Mouse (Mus musculus) c-Kit-negative CD71-positive TER-119-positive erythroid progenitor cells, embryonic 14.5 days (primary cell): ENCODE results near the gene Iscu.
"Not testable (repeated sequence)": the region's sequence is repeated elsewhere in the genome, so short reads cannot be mapped to it uniquely, and the experiment has no call there.

Experiments
- DNase-seq: peaks from one replicate; pipeline ENCODE4 v3.0.0-alpha.2; 2013; ENCODE audit warnings: low read depth, low spot score

Gene Iscu

DNA sequence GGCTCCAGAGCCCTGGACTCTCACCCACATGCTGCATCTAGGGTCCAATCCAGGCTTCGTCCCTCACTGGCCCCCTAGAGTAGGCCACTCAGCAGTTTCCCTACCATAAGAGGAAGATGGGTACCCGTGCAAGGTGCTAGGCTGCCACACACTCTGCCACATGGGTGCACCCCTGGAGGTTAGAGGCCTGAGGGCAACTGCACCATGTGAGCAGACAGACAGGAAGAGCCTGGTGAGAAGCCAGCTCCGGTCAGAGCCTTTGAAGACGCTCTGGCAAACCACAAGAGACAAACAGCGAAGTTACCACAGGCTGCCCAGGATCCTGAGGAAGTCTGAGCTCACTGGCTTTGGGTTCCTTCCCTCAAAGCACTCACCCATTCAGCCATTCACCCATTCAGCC lies 14.4 kb downstream of the Iscu start:
- no peak for DNase-seq

DNA sequence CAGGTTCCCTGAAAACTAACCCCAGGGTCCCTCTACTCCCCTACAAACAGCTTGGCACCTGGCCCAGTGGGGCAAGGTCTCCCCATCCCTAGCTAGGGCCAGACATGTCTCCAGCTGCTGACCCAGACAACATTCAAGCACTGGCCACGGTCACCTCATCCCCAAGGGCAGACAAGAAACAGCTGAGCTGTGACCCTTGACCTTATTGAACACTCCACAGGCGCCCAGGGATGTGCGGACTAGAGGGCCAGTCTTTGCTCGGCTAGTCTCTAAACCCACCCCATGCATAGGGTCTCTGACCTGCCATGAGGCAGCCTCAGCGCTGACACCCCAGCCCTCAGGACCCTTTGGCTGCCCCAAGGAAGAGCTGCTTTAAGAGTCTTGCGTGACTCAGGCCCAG lies 16.1 kb downstream of the Iscu start:
- no peak for DNase-seq

DNA sequence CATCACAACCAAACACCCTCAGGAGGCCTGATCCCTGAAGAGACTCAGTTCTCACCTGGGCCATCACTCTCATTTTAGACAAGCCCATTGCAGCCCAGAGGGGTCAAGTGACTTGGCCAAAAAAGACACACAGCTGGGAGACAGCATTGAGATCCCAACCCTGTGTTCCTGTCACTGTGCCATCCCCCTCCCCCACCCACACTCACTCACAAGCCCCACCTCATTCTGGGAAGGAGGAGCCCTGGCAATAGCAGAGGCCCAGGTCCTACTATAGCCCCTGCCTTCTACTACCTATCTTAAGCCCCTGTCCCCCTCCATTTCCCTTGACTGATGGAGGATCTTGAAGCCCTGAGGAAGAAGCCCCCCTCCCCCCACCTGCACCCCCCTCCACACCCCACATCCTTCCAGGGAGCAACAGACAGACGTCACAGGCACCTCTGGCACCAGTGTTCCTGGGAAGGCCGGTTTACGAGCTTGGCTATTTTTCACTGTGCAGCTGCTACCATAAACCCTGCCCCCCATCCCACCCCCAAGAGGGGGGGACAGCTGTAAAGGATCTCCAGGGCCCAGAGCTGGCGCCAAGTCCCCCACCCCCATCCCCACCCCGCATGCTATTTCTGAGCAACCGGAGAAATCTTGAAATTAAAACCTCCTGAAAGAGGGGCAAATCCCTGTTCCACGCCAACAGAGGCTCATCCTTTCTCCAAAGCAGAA lies 16.7 kb downstream of the Iscu start:
- no peak for DNase-seq

DNA sequence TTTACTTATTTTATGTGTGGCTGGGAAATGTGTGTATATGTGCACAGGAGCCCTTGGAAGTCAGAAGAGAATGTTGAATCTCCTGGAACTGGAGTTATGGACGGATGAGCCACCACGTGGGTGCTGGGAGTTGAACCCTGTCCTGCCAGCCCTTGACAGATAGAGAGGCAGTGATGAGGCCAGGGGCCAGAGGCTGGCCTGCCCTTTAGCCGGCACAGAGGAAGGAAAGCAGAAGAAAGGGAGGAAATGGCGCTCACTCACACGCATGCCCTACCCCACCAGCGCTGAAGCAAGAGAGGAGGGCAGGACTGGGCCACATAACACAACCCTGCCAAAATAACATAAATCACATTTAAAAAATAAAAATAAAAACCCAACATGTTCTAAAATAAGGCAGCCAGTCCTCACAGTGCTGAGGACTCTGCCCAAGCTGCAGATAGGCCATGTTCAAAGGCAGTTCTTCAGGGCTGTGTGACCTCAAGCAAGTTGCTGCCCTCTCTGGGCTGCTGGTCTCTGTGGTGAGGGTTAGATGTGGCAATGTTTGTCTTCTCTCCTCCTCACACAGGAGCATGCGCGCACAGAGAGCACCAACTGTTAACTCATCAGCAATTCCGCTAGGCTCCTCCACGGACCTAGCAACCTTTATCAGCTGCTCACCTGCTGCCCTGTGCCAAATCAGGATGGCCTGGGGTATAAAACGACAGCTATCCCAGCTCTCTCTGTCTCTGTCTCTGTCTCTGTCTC lies 18.1 kb downstream of the Iscu start:
- DNase-seq, result no peak

DNA sequence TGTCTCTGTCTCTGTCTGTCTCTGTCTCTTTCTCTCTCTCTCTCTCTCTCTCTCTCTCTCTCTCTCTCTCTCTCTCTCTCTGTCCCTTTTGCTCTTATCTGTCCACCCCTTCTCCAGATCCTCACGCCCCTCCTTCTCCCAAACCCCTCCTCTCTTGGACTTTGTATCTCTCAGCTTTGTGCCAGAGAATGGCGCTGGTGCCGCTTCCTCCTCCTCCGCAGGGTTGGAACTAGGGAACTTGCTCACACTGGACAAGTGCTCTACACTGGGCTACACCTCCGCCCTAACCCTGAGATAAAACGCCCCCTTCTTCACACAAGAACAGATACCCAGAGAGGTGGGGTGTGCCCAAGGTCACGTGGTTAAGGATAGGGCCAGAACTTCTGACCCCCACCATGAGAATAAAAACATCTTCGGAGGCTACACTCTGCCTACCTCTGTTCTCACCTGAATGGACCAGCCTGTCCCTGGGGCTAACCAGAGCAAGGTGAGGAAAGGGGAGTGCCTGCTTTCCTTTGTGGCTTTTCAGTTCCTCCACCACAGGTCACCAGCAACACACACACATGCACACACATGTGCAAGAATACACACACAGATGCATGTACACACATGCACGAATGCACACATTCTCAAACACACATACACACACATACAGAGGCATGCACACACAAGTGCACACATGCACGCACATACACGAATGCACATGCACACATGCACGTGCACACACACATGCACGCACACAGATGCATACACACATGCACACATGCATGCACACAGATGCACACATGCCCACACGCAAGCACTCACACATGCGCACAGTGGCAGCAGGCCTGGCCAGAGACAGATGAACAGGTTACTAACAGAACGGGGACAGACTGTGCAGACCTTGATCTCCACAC lies 18.9 kb downstream of the Iscu start:
- DNase-seq, result no peak

DNA sequence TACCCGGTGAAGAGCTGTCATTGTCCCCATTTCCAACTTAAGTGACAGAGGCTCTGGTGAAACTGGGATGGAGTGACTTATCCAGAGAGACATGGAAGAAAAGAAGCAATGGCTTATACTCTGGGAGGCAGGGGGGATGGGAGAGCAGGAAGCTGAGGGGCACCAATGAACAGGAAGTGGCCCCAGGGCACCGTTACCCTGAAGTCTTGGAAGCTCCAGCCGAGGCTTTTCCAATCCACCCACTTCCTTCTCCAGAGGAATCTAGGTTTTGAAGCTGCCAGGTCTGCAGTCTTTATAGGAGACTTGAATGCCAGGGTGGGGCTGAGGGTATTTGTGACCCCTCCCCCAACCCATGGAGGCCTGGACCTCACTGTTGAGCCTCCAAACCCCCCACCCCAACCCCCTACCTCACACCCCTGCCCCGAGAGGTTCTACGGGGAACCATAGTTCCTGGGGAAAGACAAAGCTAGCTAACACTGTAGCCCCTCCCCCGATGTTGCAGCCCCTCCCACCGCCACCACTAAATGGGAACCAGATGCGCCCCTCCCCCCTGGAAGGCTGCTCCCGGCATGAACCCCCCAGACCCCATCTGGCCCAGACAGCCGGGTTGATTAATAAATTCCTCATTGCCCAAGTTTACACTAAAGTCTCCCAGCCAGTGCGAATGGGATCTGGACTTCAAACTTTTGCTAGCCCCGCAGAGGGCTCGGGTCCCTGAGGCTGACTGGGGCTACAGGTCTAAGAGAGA lies 24.0 kb downstream of the Iscu start:
- no peak for DNase-seq

DNA sequence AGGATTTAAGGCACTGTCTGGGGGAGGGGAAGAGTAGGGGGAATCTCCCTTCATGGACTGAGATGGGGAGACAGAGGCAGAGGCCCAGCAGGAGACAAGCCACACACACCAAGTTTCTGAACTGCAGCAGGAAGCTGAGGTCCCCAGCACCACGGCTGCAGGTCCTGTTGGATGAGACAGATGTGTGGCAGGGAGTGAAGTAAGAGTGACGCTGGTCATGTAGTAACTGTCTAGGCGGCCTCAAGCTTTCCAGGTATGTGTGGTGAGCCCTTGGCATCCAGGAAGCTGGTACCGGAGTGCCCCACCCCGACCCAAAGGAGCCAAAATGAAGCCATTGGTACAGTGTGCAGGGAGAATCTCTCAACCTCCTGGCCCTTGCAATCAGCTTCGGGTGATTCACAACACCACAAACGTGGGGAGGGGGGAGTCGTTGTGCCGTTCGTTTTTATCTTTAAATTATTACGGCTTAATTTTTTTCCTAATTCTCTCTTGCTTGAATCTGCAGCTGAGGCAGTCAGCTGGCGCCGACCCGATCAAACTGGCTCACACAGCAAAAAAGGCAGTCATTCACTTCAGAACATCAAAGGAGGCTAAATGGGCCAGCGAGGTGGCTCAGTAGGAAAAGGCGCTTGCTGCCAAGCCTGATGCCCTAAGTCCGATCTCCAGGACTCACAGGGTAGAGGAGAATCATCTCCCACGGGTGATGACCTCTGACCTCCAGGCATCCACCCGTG lies 24.8 kb downstream of the Iscu start:
- no peak for DNase-seq

DNA sequence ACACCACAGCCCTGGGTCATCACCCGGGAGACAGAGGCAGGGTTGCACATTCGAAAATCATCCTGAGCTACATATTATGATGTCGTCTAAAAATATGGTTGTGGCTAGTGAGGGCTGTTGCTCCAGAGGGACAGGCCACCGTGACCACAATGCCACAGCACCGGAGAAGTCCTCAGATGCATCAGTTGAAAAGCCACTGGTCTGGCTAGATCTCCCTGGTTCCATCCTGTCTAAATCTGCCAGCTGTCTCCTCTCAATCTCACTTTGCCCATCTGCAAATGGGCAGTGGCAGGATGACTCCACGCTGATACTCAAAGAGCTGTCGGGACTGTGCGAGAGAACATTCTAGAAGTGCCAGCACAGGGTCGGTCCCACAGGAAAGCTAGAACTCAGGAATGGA lies 26.0 kb downstream of the Iscu start:
- DNase-seq, result no peak

DNA sequence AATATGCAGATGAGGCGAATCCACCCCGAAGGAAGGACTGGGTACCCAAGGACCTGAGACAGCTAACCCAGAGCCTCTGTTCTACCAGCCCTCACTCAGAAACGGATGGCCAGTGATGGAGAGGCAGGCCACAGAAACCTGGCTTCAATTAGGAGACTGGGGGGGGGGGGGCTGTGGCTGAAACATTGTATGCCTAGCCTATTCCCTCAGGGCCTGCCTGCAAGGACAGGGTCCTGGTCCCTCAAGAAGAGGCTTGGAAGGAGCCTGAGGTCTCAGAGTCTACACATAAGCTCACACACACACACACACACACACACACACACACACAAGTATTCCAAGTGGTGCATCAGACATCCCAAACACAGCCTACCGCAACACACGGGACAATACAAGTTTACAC lies 27.1 kb downstream of the Iscu start:
- DNase-seq, result no peak

DNA sequence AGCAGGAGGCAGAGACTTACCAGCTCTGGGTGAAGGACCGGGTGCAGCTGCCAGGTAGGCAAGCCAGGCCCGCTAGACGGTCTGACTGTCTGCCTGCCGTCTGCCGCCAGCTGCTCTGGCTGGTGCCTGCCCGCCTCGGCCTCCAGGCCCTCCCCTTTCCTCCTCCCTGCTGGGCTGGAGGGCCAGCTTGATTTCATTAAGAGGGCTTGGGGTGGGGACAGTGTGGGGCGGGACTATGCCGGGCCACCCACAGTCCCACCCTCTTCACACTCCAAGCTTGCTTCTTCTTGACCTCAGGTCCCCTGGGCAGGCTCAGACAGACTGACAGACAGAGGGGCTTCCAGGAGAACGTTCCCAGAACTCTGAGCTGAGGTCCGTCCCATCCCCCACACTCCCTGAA lies 27.7 kb downstream of the Iscu start, which contains the start of gene Tmem119:
Tmem119 (minus strand) TSS at position 237 of the 400 bp plus-strand sequence.
- DNase-seq, result no peak

DNA sequence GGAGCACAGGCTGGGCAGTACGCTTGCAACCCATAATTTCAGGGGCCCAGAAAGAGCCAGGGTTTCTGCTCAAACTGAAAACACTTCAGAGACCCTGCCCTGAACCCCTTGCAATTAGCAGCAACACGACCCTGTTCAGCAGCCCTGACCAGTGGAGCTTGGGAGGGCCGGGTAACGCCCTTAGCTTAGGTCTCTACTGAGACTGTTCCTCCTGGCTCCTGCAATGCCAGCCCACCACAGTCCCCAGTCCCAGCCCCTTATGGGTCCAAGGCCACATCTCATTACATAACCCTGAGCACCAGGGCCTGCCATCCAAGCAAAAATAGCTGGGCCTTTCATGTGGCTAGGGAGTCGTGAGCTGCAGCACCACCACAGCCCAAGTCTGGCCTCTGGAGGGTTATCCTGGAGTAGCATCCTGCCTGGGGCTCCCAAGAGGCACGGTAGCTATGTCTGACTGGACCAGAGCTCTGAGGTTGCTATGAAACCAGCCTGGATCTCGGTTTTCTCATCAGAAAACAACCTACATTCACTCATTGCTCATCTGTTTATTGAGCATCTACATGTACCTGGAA lies 31.9 kb downstream of the Iscu start:
- DNase-seq, result no peak

DNA sequence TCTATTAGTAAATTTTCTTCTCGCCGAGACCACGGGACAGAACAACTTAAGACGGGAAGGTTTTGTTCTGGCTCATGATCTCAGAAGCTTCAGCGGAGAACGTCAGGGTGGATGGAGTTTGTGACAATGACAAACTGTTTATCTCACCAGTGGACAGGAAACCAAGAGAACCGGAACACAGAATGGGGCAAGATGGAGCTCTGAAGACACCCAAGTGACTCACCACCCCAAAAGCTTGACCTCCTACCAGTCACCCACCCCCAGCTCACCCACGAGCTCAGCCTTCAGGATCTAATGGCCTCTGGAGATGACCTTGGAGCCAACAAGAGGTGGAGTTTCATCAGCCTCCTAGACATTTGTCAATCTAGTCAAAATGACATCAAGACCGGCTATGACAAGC lies 32.8 kb downstream of the Iscu start:
- DNase-seq, result no peak

DNA sequence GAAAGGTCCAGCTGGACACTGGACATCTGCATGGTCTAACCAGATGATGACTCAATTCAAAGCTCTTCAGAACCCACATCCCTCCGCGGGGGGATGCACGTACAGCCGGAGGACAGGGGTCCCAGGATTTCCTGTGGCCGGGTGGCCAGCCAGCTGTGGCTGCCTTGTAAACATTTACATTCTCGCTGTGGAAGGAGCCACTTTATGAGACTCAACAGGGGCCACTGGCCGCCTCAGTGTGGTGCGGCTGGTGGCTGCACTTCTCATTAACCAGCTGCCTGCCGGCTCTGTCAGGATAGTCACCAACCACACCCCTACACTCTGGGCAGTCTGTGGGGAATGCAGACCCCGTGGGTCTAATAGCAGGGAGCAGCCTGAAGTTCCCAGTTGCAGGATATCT lies 33.9 kb downstream of the Iscu start:
- DNase-seq, result no peak

DNA sequence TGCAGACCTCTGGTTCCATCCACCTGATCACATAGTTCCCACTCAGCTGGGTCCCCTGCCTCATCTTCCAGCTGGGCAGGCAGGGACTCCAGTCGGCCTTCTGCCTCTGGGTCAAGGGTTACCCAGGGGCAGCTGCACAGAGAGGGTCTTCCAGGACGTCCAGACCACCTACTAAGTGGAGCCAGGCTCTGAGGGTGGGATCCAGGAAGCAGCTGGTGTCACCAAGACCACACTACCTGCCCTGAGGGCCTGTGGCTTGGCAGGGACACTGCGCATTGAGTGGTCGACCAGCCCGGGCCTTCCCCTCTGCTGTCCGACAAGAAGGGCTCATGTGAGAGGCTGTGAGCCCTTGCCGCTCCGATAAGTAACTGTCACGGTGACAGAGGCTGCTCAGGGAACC lies 35.2 kb downstream of the Iscu start:
- DNase-seq, result no peak

DNA sequence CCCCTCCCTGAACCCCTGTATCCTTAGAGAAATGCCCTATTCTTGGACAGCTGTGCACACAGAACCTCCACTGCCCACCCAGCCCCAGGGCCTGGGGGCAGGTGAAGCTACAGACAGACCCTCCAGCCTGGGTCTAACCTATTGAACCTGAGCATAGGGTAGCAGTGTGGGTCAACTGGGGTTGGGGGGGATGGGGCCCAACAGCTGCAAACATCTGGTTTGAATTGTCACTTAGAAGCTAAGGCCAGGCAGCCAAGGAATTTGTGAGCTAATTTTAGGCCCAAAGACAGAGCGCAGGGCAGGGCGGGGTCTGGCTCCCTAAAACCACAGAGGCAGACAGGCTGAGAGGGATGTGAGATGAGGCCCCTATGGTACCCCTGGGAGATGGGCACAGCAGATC lies 35.6 kb downstream of the Iscu start:
- no peak for DNase-seq

DNA sequence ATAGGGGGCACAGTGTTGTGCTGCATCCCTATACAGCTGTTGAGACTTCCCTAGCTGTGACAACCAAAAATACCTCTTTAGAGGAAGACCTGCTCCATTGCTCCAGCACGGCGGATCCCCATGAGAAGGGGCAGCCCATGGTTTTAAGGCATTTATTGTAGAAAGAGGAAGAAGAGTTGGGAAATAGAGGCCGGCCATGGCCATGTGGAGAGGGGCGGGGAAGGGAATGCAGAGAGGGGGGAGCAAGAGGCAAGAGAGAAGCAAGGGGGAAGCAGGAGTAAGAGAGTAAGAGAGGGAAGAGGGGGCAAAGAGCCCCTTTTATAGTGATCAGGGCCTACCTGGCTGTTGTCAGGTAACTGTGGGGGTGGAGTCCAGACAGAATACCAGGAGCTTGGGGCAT lies 37.6 kb downstream of the Iscu start:
- DNase-seq, result no peak

DNA sequence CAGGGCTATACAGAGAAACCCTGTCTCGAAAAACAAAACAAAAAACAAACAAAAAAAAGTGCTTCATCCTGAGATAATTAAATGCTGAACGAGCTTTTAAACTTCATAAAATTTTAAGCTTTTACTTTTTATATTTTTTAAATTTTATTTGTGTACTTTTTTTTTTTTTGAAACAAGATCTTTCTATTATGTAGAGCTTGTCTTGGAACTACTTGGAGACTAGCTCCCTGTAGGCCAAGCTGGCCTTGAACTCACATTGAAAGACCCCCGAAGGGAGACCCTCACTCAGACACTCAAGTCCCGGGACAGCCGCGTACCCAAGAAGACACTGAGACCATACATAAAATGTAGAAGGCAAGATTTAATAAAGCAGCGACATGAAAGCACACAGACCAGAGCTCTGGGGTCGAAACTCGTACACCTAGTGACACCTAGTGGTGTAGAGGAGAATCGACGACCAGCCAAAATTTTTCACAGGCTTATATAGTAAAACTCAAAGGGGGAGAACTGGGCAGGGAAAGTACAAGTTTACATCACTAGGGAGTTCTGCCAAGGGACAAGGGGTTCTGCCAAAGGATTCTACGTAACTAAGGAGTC lies 39.4 kb downstream of the Iscu start:
- DNase-seq, result not testable (repeated sequence)

DNA sequence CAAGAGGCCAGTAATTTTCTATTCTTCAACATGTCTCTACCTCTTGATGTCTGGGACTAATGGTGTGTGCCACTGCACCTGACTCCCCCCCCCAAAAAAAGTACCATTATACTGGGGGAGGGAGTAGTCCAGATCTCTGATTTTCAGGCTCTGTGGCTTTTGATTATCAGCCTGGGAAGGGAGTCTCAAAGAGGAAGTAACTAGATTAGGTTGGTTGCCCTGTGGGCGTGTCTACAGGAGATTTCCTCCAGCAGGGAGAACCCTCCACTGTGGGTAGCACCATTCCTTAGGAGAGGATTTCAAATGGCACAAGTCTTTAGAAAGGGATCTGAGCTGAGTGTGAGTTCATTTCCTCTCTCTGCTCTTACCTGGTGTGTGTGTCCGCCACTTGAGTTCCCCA lies 40.1 kb downstream of the Iscu start:
- DNase-seq, result no peak

DNA sequence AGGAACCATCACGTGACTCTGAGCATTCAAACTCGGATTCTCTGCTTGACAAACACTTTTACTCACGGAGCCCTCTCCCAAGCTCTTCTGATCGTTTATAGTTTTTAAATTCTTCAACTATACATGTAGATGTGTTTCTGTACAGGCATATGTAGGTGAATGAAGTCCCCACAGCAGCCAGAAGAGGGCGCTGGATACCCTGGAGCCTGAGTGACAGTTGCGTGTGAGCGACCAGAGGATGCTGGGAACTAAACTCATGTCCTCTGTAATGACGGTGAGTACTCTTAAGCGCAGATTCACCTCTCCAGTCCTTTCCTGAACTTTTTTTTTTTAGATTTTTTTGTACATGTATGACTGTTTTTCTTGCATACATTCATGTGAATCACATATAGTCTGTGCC lies 41.1 kb downstream of the Iscu start:
- DNase-seq, result peak; percentile 12
